Mouse (Mus musculus): Measurements from ENCODE around the gene Axl. TPM values are rescaled to one million over a fixed set of nuclear protein-coding genes. Genes with fewer than 3 reads are reported as not detected.

The Axl gene
- polyA plus RNA-seq, 1 experiment from 2014 or later, result 52.1 TPM

DNA sequence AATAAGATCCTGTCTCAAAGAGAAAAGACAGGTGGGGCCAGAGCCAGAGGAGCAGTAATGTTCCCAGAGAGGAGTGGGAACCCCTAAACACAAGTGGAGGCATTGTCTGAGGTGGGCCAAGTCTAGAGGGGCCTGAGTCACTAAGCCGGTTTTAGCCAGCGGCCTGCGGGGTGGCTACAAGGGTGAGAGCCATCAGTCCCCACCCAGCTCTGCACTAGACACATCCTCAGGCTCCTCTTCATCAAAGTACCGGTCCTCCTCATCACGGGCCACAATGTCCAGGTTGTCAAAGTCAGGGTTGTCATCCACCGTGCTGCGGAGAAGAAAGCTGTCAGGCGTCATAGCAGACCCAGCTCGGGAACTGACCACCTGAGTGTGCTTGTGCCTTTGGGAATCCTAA lies 75.7 kb downstream of the Axl start:
- Histone ChIP-seq H3K4me1 (replicated peaks; ENCODE audit: control insufficient read depth, insufficient read depth, low read length) (0 out of 2 replicates have a peak, but pooled peaks cover 6% of the 10 kb centered on the region), H3K4me3 (ENCODE audit: low read depth, low read length) (no peak overlapping the region), H3K4me2 (replicated peaks; ENCODE audit: low read depth) (no peak overlapping the region), H3K27ac (ENCODE audit: low read depth, low read length) (no peak overlapping the region), H3K27me3 (replicated peaks; ENCODE audit: control insufficient read depth, insufficient read depth, low read length) (no peaks in the 10 kb centered on the region), H3K9me3 (ENCODE audit: control insufficient read depth) (no peaks in the 10 kb centered on the region), H3K36me3 (ENCODE audit: control insufficient read depth, insufficient read depth) (peaks cover 44% of the 10 kb centered on the region), H3K9ac (ENCODE audit: low read depth, low read length) (no peak overlapping the region)
- no peak for TF ChIP-seq CTCF (IDR thresholded peaks at IDR 0.05; ENCODE audit: low read depth)
- 84% methylated on average over 9 of the region's 9 CpGs for WGBS
- ATAC-seq, result no peak

GRCm38 (mm10) chr7:25711731-25712197 lies 76.7 kb downstream of the Axl start:
- WGBS, result 33% methylated on average over 7 of the region's 7 CpGs
- Histone ChIP-seq H3K9ac (ENCODE audit: low read depth, low read length) (no peak overlapping the region), H3K4me3 (ENCODE audit: low read depth, low read length) (no peak overlapping the region), H3K9me3 (ENCODE audit: control insufficient read depth) (no peaks in the 10 kb centered on the region), H3K4me1 (replicated peaks; ENCODE audit: control insufficient read depth, insufficient read depth, low read length) (0 out of 2 replicates have a peak, but pooled peaks cover 6% of the 10 kb centered on the region), H3K27me3 (replicated peaks; ENCODE audit: control insufficient read depth, insufficient read depth, low read length) (no peaks in the 10 kb centered on the region), H3K27ac (ENCODE audit: low read depth, low read length) (no peak overlapping the region), H3K4me2 (replicated peaks; ENCODE audit: low read depth) (no peak overlapping the region), H3K36me3 (ENCODE audit: control insufficient read depth, insufficient read depth) (peaks cover 44% of the 10 kb centered on the region)
- ATAC-seq, result 0 out of 2 replicates have a peak, but pooled peaks have one; percentile 10
- no peak for TF ChIP-seq CTCF (IDR thresholded peaks at IDR 0.05; ENCODE audit: low read depth)

DNA sequence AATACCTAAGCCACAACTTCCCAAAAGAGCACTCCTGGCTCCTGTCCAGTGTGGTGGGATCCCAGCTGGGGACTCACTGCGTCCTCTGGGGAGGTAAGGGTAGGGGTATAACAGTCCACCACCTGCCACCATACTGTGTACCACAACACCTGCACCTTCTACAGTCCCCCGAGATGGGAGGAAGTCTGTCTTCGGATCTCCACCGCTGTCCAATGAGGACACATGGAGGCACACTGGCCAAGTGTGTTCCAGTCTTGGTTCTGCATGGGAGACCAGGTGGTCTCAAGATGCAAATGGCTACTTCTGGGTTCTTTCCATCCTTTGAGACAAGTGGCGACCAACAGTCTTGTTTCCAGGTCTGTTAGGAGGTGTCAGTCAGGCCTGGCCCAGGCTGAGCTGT lies 77.3 kb downstream of the Axl start:
- Histone ChIP-seq H3K27me3 (replicated peaks; ENCODE audit: control insufficient read depth, insufficient read depth, low read length) (no peaks in the 10 kb centered on the region), H3K9ac (ENCODE audit: low read depth, low read length) (no peak overlapping the region), H3K4me3 (ENCODE audit: low read depth, low read length) (no peak overlapping the region), H3K27ac (ENCODE audit: low read depth, low read length) (no peak overlapping the region), H3K4me2 (replicated peaks; ENCODE audit: low read depth) (no peak overlapping the region), H3K4me1 (replicated peaks; ENCODE audit: control insufficient read depth, insufficient read depth, low read length) (0 out of 2 replicates have a peak, but pooled peaks cover 6% of the 10 kb centered on the region), H3K9me3 (ENCODE audit: control insufficient read depth) (no peaks in the 10 kb centered on the region), H3K36me3 (ENCODE audit: control insufficient read depth, insufficient read depth) (peaks cover 40% of the 10 kb centered on the region)
- no peak for TF ChIP-seq CTCF (IDR thresholded peaks at IDR 0.05; ENCODE audit: low read depth)
- 73% methylated on average over 5 of the region's 5 CpGs for WGBS
- ATAC-seq, result no peak

GRCm38 (mm10) chr7:25710519-25711130 lies 77.9 kb downstream of the Axl start:
- no peak for ATAC-seq
- H3K27ac ChIP-seq (ENCODE audit: low read depth, low read length), result no peak overlapping the region

GRCm38 (mm10) chr7:25709961-25710360 lies 78.5 kb downstream of the Axl start:
- Histone ChIP-seq H3K9me3 (ENCODE audit: control insufficient read depth) (no peaks in the 10 kb centered on the region), H3K4me1 (replicated peaks; ENCODE audit: control insufficient read depth, insufficient read depth, low read length) (0 out of 2 replicates have a peak, but pooled peaks cover 6% of the 10 kb centered on the region), H3K27me3 (replicated peaks; ENCODE audit: control insufficient read depth, insufficient read depth, low read length) (no peaks in the 10 kb centered on the region), H3K27ac (ENCODE audit: low read depth, low read length) (no peak overlapping the region), H3K9ac (ENCODE audit: low read depth, low read length) (peak overlapping the region; percentile 23; the same call in 1 of the 2 replicates), H3K4me2 (replicated peaks; ENCODE audit: low read depth) (0 out of 2 replicates have a peak overlapping the region, but pooled peaks have one; percentile 21), H3K4me3 (ENCODE audit: low read depth, low read length) (no peak overlapping the region), H3K36me3 (ENCODE audit: control insufficient read depth, insufficient read depth) (peaks cover 28% of the 10 kb centered on the region)
- 19% methylated on average over 12 of the region's 12 CpGs for WGBS
- no peak for TF ChIP-seq CTCF (IDR thresholded peaks at IDR 0.05; ENCODE audit: low read depth)
- ATAC-seq, result no peak

More at GRCm38 (mm10) chr7:25710519-25711130, 77.9 kb downstream of the Axl start:
- TF ChIP-seq CTCF (IDR thresholded peaks at IDR 0.05; ENCODE audit: low read depth), result no peak
- Histone ChIP-seq H3K4me3 (ENCODE audit: low read depth, low read length) (no peak overlapping the region), H3K4me2 (replicated peaks; ENCODE audit: low read depth) (0 out of 2 replicates have a peak overlapping the region, but pooled peaks have one; percentile 1), H3K27me3 (replicated peaks; ENCODE audit: control insufficient read depth, insufficient read depth, low read length) (no peaks in the 10 kb centered on the region), H3K9ac (ENCODE audit: low read depth, low read length) (peak overlapping the region; percentile 23; the same call in 1 of the 2 replicates), H3K36me3 (ENCODE audit: control insufficient read depth, insufficient read depth) (peaks cover 34% of the 10 kb centered on the region), H3K4me1 (replicated peaks; ENCODE audit: control insufficient read depth, insufficient read depth, low read length) (0 out of 2 replicates have a peak, but pooled peaks cover 6% of the 10 kb centered on the region), H3K9me3 (ENCODE audit: control insufficient read depth) (no peaks in the 10 kb centered on the region)
- WGBS, result 3% methylated on average over 5 of the region's 7 CpGs

DNA sequence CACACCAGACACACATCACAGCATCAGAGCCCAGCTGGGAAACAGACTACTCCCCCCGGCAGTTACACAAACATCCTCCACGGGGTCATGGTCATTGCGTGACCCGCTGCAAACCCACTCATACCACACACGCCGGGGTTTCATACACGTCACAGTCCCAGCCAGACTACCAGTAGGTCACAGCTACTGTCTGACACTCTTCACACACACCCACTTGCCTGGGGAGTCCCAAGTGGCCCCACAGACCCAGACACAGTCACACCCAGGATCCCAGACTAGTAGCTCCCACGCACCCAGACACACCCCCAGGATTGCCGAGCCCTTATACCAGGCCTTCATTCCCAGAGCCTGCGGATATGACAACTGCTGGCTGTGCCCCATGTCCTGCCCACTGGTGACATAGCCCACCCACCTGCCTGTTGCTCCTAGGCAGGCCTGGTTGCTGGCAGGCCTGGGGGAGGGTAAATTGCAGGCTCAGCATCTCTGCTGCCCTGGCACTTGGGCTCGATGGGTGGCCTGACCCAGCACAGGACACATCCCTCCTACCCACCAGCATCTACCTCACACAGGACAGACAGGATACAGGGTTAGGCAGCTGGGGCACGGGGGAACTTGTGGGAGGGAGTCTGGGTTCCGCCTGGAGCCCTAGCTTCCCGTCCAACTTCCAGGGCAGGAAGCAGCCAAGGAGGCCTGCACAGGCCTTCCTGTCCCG lies 80.8 kb downstream of the Axl start:
- no peak for TF ChIP-seq CTCF (IDR thresholded peaks at IDR 0.05; ENCODE audit: low read depth)
- Histone ChIP-seq H3K4me3 (ENCODE audit: low read depth, low read length) (no peak overlapping the region), H3K9ac (ENCODE audit: low read depth, low read length) (no peak overlapping the region), H3K9me3 (ENCODE audit: control insufficient read depth) (no peaks in the 10 kb centered on the region), H3K27me3 (replicated peaks; ENCODE audit: control insufficient read depth, insufficient read depth, low read length) (no peaks in the 10 kb centered on the region), H3K27ac (ENCODE audit: low read depth, low read length) (peak overlapping the region; percentile 66), H3K4me2 (replicated peaks; ENCODE audit: low read depth) (no peak overlapping the region), H3K4me1 (replicated peaks; ENCODE audit: control insufficient read depth, insufficient read depth, low read length) (peaks cover 6% of the 10 kb centered on the region; the same call in 1 of the 2 replicates), H3K36me3 (ENCODE audit: control insufficient read depth, insufficient read depth) (peaks cover 5% of the 10 kb centered on the region)
- no peak for ATAC-seq
- 46% methylated on average over 15 of the region's 15 CpGs for WGBS

Small RNA genes within 50 kb of the gene (microRNA-seq; reads per million reads assigned to microRNA genes)
- gene Gm24865, result not detected

Other genes with a start within 250 kb of the Axl start
- gene Ceacam2, start 248.8 kb downstream of the Axl start, polyA plus RNA-seq (2015; fragmentation: Nextera tagmentation; extraction: Ambion mirVana), result 0.20 and 0.37 TPM in 2 replicates
- gene Erich4, start 172.8 kb downstream of the Axl start, polyA plus RNA-seq (2015; fragmentation: Nextera tagmentation; extraction: Ambion mirVana), result 117 and 135 TPM in 2 replicates
- 29.0 and 32.6 TPM in 2 replicates for gene Dmac2, start 169.3 kb downstream of the Axl start, polyA plus RNA-seq (2015; fragmentation: Nextera tagmentation; extraction: Ambion mirVana)
- 3.4 and 3.5 TPM in 2 replicates for gene B3gnt8, start 162.1 kb downstream of the Axl start, polyA plus RNA-seq (2015; fragmentation: Nextera tagmentation; extraction: Ambion mirVana)
- 39.8 and 44.3 TPM in 2 replicates for gene Bckdha, start 129.7 kb downstream of the Axl start, polyA plus RNA-seq (2015; fragmentation: Nextera tagmentation; extraction: Ambion mirVana)
- 50.4 and 52.7 TPM in 2 replicates for gene Exosc5, start 129.5 kb downstream of the Axl start, polyA plus RNA-seq (2015; fragmentation: Nextera tagmentation; extraction: Ambion mirVana)
- gene Tmem91, start 113.5 kb downstream of the Axl start, polyA plus RNA-seq (2015; fragmentation: Nextera tagmentation; extraction: Ambion mirVana), result 0.61 and 1.3 TPM in 2 replicates
- gene B9d2, start 107.9 kb downstream of the Axl start, polyA plus RNA-seq (2015; fragmentation: Nextera tagmentation; extraction: Ambion mirVana), result 12.4 and 12.6 TPM in 2 replicates
- gene Tgfb1, start 101.7 kb downstream of the Axl start, polyA plus RNA-seq (2015; fragmentation: Nextera tagmentation; extraction: Ambion mirVana), result 1.7 and 2.2 TPM in 2 replicates
- 15.9 and 16.5 TPM in 2 replicates for gene Ccdc97, start 69.6 kb downstream of the Axl start, polyA plus RNA-seq (2015; fragmentation: Nextera tagmentation; extraction: Ambion mirVana)
- 32.1 TPM in 2 replicates for gene Hnrnpul1, start 33.9 kb downstream of the Axl start, polyA plus RNA-seq (2015; fragmentation: Nextera tagmentation; extraction: Ambion mirVana)
- 9.7 and 11.6 TPM in 2 replicates for gene Cyp2s1, start 28.2 kb upstream of the Axl start, polyA plus RNA-seq (2015; fragmentation: Nextera tagmentation; extraction: Ambion mirVana)
- gene Cyp2b10, start 108.9 kb upstream of the Axl start, polyA plus RNA-seq (2015; fragmentation: Nextera tagmentation; extraction: Ambion mirVana), result 0.13 and 0.29 TPM in 2 replicates

Measured in intestine, postnatal 0 days (tissue).